Mouse (Mus musculus): ENCODE results near the gene Stk39.

- TF ChIP-seq EP300 (IDR thresholded peaks at IDR 0.05; ENCODE audit: low read depth) (no peak), CTCF (IDR thresholded peaks at IDR 0.05; ENCODE audit: low read depth) (no peak)
Measured at GRCm38 (mm10) chr2:68437920-68438319, 34.1 kb downstream of the Stk39 start.

All from liver, embryonic 14.5 days (tissue).